Mouse (Mus musculus) limb, embryonic 15.5 days (tissue): ENCODE data around the gene Snph. TPM values are rescaled to one million over a fixed set of nuclear protein-coding genes. Genes with fewer than 3 reads are reported as not detected.

Experiments
- ATAC-seq: fragments of 200-750 bp; cut with Nextera tagmentation; 2 replicates; pipeline ENCODE4 v1.8.0; 2017; ENCODE audit warnings: low read depth, moderate TSS enrichment; ENCODE audit not compliant: insufficient number of reproducible peaks, low FRiP score, low TSS enrichment
- H3K27ac ChIP-seq: fragments of 300-500 bp; sonication (generic); 2 replicates; pipeline ENCODE4 v1.5.1; 2015; ENCODE audit warnings: moderate library complexity, mild to moderate bottlenecking, inconsistent platforms
- H3K27me3 ChIP-seq: fragments of 300-500 bp; sonication (generic); 2 replicates; pipeline ENCODE4 v1.6.1; 2015; ENCODE audit warnings: inconsistent platforms
- H3K36me3 ChIP-seq: fragments of 300-500 bp; sonication (generic); 2 replicates; pipeline ENCODE4 v1.6.1; 2015; ENCODE audit warnings: inconsistent platforms
- H3K4me1 ChIP-seq: fragments of 300-500 bp; sonication (generic); 2 replicates; pipeline ENCODE4 v1.6.1; 2015; ENCODE audit warnings: inconsistent platforms
- H3K4me2 ChIP-seq: fragments of 300-500 bp; sonication (generic); 2 replicates; pipeline ENCODE4 v1.6.1; 2015; ENCODE audit warnings: mild to moderate bottlenecking, inconsistent platforms
- H3K4me3 ChIP-seq: fragments of 300-500 bp; sonication (generic); 2 replicates; pipeline ENCODE4 v1.5.1; 2015; ENCODE audit warnings: mild to moderate bottlenecking, inconsistent platforms
- H3K9ac ChIP-seq: fragments of 300-500 bp; sonication (generic); 2 replicates; pipeline ENCODE4 v1.6.1; 2015; ENCODE audit warnings: inconsistent platforms
- H3K9me3 ChIP-seq: fragments of 300-500 bp; sonication (generic); 2 replicates; pipeline ENCODE4 v1.6.1; 2016; ENCODE audit warnings: inconsistent platforms
- WGBS: fragments of 180-500 bp; shearing (Covaris S2); methylation state at CpG from one replicate; pipeline ENCODE4 v1.1.7; 2015; 5-methylcytosine and 5-hydroxymethylcytosine counted together
- polyA plus RNA-seq: library from polyadenylated mRNA; unstranded; fragments of >200 nt; fragmentation: Nextera tagmentation; extraction: Ambion mirVana; gene quantifications from 2 replicates; pipeline ENCODE4 v1.2.1, GENCODE M21; 2015

The Snph gene
- polyA plus RNA-seq, 1 experiment from 2014 or later, result 0.68 TPM

- Histone ChIP-seq H3K9ac (no peak overlapping the region), H3K36me3 (no peaks in the 10 kb centered on the region), H3K9me3 (no peaks in the 10 kb centered on the region), H3K4me3 (no peak overlapping the region), H3K4me1 (no peaks in the 10 kb centered on the region), H3K4me2 (no peak overlapping the region), H3K27me3 (no peaks in the 10 kb centered on the region), H3K27ac (no peak overlapping the region)
- no peak for ATAC-seq
- 63% methylated on average over 9 of the region's 9 CpGs for WGBS
These were observed 45.1 kb downstream of the Snph start for GRCm38 (mm10) chr2:151587306-151587705.

- Histone ChIP-seq H3K4me3 (no peak overlapping the region), H3K9me3 (no peaks in the 10 kb centered on the region), H3K4me2 (no peak overlapping the region), H3K9ac (no peak overlapping the region), H3K27ac (no peak overlapping the region), H3K27me3 (no peaks in the 10 kb centered on the region), H3K4me1 (no peaks in the 10 kb centered on the region), H3K36me3 (no peaks in the 10 kb centered on the region)
- no peak for ATAC-seq
- WGBS, result 100% methylated on average over 1 of the region's 1 CpGs
These were observed 45.6 kb downstream of the Snph start for GRCm38 (mm10) chr2:151586807-151587206.

GRCm38 (mm10) chr2:151585934-151586333 is 46.5 kb downstream of the Snph start:
- Histone ChIP-seq H3K4me2 (no peak overlapping the region), H3K27ac (no peak overlapping the region), H3K4me3 (no peak overlapping the region), H3K27me3 (no peaks in the 10 kb centered on the region), H3K9me3 (no peaks in the 10 kb centered on the region), H3K36me3 (no peaks in the 10 kb centered on the region), H3K9ac (no peak overlapping the region), H3K4me1 (no peaks in the 10 kb centered on the region)
- no peak for ATAC-seq
- WGBS, result 46% methylated on average over 3 of the region's 3 CpGs

DNA sequence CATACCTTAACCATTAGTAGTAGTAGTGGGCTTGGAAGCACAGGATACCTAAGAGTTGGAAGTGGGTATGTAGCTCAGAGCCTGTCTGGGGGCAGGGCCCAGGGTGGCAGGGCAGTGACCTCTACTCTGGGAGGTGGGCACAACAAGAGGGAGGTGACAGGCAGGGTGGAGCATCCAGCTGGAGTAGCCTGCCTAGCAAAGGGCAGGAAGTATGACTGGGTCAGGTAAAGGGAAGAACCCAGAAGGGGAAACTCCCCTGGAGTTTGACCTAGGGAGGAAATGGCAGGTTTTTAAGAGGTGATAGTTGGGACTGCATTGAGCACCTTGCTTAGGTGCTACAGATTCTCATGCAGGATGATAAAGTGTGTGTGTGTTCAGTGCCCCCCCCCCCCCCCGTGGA is 51.4 kb downstream of the Snph start:
- Histone ChIP-seq H3K27me3 (no peaks in the 10 kb centered on the region), H3K4me3 (no peak overlapping the region), H3K9me3 (no peaks in the 10 kb centered on the region), H3K36me3 (no peaks in the 10 kb centered on the region), H3K4me2 (no peak overlapping the region), H3K27ac (no peak overlapping the region), H3K9ac (no peak overlapping the region), H3K4me1 (peaks cover 5% of the 10 kb centered on the region)
- no peak for ATAC-seq
- 31% methylated on average over 1 of the region's 1 CpGs for WGBS

- 49% methylated on average over 4 of the region's 4 CpGs for WGBS
- Histone ChIP-seq H3K27me3 (no peaks in the 10 kb centered on the region), H3K27ac (no peak overlapping the region), H3K9me3 (no peaks in the 10 kb centered on the region), H3K4me3 (no peak overlapping the region), H3K4me2 (no peak overlapping the region), H3K9ac (no peak overlapping the region), H3K4me1 (peaks cover 13% of the 10 kb centered on the region), H3K36me3 (no peaks in the 10 kb centered on the region)
- ATAC-seq, result no peak
These were observed 53.2 kb downstream of the Snph start for GRCm38 (mm10) chr2:151579183-151579582.

DNA sequence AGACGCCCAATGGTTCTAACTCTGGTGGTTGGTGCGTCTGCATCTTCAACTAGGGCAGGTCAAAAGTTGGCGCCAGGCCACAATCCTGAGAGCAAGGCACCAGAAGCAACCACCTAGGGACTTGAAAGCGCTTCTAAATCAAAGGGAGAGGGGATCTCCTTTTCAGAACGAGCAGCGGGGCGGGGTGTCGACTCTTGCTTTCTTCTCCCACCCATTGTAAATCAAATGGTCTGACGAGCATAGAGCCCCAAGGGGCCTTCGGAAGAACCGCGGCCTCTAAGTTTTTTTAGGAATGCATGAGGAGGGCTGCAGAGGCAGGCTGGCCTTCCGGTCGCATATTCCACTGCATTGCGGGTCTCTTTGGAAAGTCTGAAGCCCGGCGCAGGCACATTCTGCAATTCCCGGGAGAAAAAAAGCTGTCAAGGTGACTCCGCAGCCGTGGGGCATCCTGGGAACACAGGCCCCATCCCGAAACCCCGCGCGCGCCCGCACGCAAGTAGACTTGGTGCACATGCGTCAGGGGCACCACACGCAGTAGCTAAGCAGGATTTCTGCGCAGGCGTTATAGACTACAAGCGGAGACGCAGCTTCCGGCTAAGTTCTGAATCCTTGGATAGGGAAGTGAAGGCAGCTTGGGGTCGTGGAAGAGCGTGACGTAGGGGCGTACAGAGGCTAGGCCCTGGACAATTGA is 56.5 kb downstream of the Snph start:
- H3K27me3 ChIP-seq, result no peaks in the 10 kb centered on the region
- H3K36me3 ChIP-seq, result no peaks in the 10 kb centered on the region
- peak overlapping the region; percentile 50 for H3K4me3 ChIP-seq
- under 1% methylated on average over 38 of the region's 38 CpGs for WGBS
- H3K4me2 ChIP-seq, result peak overlapping the region; percentile 87
- peak overlapping the region; percentile 86 for H3K27ac ChIP-seq
- H3K9me3 ChIP-seq, result no peaks in the 10 kb centered on the region
- peaks cover 13% of the 10 kb centered on the region for H3K4me1 ChIP-seq
- ATAC-seq, result peak; percentile 81
- H3K9ac ChIP-seq, result peak overlapping the region; percentile 62

DNA sequence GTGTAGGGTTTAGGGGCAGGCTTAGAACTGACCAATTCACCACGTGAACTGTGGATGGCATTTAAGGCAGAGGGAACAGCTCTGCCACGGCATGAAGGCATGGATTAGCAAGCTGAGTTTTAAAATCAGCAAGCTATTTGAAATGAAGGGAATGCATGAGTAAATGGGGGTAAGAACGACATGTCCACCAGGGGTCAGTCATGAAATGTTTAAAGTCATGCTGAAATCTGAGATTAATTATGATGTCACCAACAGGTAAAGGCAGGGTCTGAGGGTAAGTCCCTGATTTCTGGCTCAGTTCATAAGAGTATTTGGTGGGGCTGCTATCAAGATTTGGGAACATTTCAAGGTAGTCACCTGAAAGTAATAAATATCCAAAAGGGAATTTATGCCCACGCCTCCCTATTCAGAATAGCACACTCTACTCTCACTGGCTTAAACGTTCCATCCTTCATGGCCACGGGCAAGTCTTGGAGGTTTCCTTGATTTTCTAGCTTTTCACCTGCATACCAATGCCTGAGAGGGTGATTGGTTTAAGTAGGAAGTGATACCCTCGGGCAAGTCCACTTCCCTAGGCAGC is 57.2 kb downstream of the Snph start:
- Histone ChIP-seq H3K4me2 (peak overlapping the region; percentile 87), H3K27me3 (no peaks in the 10 kb centered on the region), H3K9me3 (no peaks in the 10 kb centered on the region), H3K36me3 (no peaks in the 10 kb centered on the region), H3K27ac (peak overlapping the region; percentile 86), H3K4me1 (peaks cover 13% of the 10 kb centered on the region), H3K9ac (0 out of 2 replicates have a peak overlapping the region, but pooled peaks have one; percentile 62), H3K4me3 (peak overlapping the region; percentile 50)
- no peak for ATAC-seq
- WGBS, result 21% methylated on average over 7 of the region's 7 CpGs

DNA sequence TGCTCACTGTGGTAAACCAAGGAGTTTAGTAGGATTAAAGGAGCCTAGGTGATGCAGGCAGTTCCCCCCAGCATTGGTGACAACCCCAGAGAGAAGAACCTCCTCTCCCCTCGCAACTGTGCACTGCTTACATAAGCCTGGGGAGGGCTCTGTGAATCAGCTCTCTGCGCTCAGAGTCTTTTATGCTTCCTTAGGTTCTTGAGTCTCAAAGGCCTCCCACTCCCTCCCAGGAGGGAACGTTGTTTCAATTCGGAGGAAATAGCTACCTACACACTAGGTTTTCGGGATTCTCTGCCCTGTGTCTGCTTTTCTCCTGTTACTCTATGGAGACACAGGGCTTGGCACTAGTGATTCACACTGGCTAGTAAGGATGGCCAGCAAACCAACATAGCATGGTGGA is 57.8 kb downstream of the Snph start:
- no peaks in the 10 kb centered on the region for H3K36me3 ChIP-seq
- H3K27me3 ChIP-seq, result no peaks in the 10 kb centered on the region
- 67% methylated on average over 5 of the region's 5 CpGs for WGBS
- H3K4me3 ChIP-seq, result no peak overlapping the region
- H3K9ac ChIP-seq, result no peak overlapping the region
- no peak for ATAC-seq
- H3K9me3 ChIP-seq, result no peaks in the 10 kb centered on the region
- peaks cover 13% of the 10 kb centered on the region for H3K4me1 ChIP-seq
- no peak overlapping the region for H3K4me2 ChIP-seq
- no peak overlapping the region for H3K27ac ChIP-seq

- H3K4me2 ChIP-seq, result no peak overlapping the region
- no peak overlapping the region for H3K27ac ChIP-seq
- WGBS, result 67% methylated on average over 3 of the region's 3 CpGs
- H3K9ac ChIP-seq, result no peak overlapping the region
- no peaks in the 10 kb centered on the region for H3K9me3 ChIP-seq
- ATAC-seq, result no peak
- H3K4me1 ChIP-seq, result peaks cover 13% of the 10 kb centered on the region
- no peak overlapping the region for H3K4me3 ChIP-seq
- no peaks in the 10 kb centered on the region for H3K27me3 ChIP-seq
- H3K36me3 ChIP-seq, result no peaks in the 10 kb centered on the region
These were observed 58.7 kb downstream of the Snph start for GRCm38 (mm10) chr2:151573667-151574066.

GRCm38 (mm10) chr2:151571873-151572700 is 60.3 kb downstream of the Snph start, which contains the start of gene Sdcbp2:
Gene Sdcbp2 (plus strand): TSS chr2:151572622.
- Histone ChIP-seq H3K9ac (no peak within 1 kb of the TSS), H3K9me3 (no peaks in the 10 kb centered on the region), H3K27ac (no peak within 1 kb of the TSS), H3K4me1 (peaks cover 13% of the 10 kb centered on the region), H3K27me3 (no peaks in the 10 kb centered on the region), H3K4me3 (no peak within 1 kb of the TSS), H3K4me2 (no peak within 1 kb of the TSS), H3K36me3 (no peaks in the 10 kb centered on the region)
- ATAC-seq, result no peak
- WGBS, result 71% methylated on average over 17 of the region's 17 CpGs

- Histone ChIP-seq H3K4me1 (no peaks in the 10 kb centered on the region), H3K4me3 (no peak overlapping the region), H3K9ac (no peak overlapping the region), H3K27me3 (no peaks in the 10 kb centered on the region), H3K27ac (no peak overlapping the region), H3K36me3 (0 out of 2 replicates have a peak, but pooled peaks cover 1% of the 10 kb centered on the region), H3K9me3 (no peaks in the 10 kb centered on the region), H3K4me2 (no peak overlapping the region)
- ATAC-seq, result no peak
- WGBS, result 87% methylated on average over 2 of the region's 2 CpGs
These were observed 62.9 kb downstream of the Snph start for GRCm38 (mm10) chr2:151569452-151569851.

DNA sequence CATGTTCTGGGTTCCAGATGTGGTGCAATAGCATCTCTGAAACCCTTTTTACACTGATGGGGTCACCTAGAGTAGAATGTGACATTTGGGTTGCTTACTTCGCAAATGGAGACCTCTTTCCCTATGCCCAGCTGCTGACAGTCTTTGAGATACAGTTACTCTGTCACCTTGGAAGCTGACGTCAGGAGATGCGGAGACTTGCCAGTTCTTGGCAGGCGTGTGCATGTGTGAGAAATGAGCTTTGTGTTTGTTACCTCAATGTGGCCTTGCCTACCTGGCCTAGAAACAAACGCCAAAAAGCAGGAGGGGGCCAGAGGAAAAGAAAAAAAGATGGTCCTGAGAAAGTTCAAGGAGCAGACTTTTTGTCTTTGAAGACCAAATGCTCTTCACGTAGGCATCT is 65.5 kb downstream of the Snph start:
- no peak overlapping the region for H3K4me3 ChIP-seq
- no peaks in the 10 kb centered on the region for H3K9me3 ChIP-seq
- H3K36me3 ChIP-seq, result peaks cover 16% of the 10 kb centered on the region
- H3K4me1 ChIP-seq, result no peaks in the 10 kb centered on the region
- ATAC-seq, result no peak
- no peak overlapping the region for H3K9ac ChIP-seq
- no peaks in the 10 kb centered on the region for H3K27me3 ChIP-seq
- 76% methylated on average over 6 of the region's 6 CpGs for WGBS
- H3K27ac ChIP-seq, result no peak overlapping the region
- no peak overlapping the region for H3K4me2 ChIP-seq
